Mouse (Mus musculus) hindbrain, embryonic 14.5 days (tissue): ENCODE data around the gene Mapkap1. TPM values are rescaled to one million over a fixed set of nuclear protein-coding genes. Genes with fewer than 3 reads are reported as not detected.

Source experiments
- ATAC-seq: fragments of 200-750 bp; cut with Nextera tagmentation; 2 replicates; pipeline ENCODE4 v1.8.0; 2017; ENCODE audit warnings: moderate number of reproducible peaks, mild to moderate bottlenecking, moderate TSS enrichment, moderate library complexity; ENCODE audit not compliant: low FRiP score
- DNase-seq: peaks from one replicate; pipeline ENCODE4 v3.0.0-alpha.2; 2015; ENCODE audit warnings: low spot score
- H3K27ac ChIP-seq: fragments of 300-500 bp; sonication (generic); 2 replicates; pipeline ENCODE4 v1.5.1; 2014; ENCODE audit warnings: mild to moderate bottlenecking, moderate library complexity
- H3K27me3 ChIP-seq: fragments of 300-500 bp; sonication (generic); 2 replicates; pipeline ENCODE4 v1.6.1; 2014; ENCODE audit warnings: mild to moderate bottlenecking, low read length, mixed read lengths; ENCODE audit not compliant: control insufficient read depth, insufficient read depth
- H3K36me3 ChIP-seq: fragments of 300-500 bp; sonication (generic); replicated peaks from 2 replicates; pipeline ENCODE4 v1.6.1; 2014; ENCODE audit not compliant: control insufficient read depth, insufficient read depth
- H3K4me1 ChIP-seq: fragments of 300-500 bp; sonication (generic); replicated peaks from 2 replicates; pipeline ENCODE4 v1.6.1; 2014; ENCODE audit warnings: antibody characterized with exemption, low read length, mixed read lengths; ENCODE audit not compliant: control insufficient read depth, insufficient read depth
- H3K4me2 ChIP-seq: fragments of 300-500 bp; sonication (generic); replicated peaks from 2 replicates; pipeline ENCODE4 v1.6.1; 2014; ENCODE audit warnings: mild to moderate bottlenecking, moderate library complexity
- H3K4me3 ChIP-seq: fragments of 300-500 bp; sonication (generic); replicated peaks from 2 replicates; pipeline ENCODE4 v1.5.1; 2014; ENCODE audit warnings: mild to moderate bottlenecking, low read length
- H3K9ac ChIP-seq: fragments of 300-500 bp; sonication (generic); 2 replicates; pipeline ENCODE4 v1.6.1; 2014
- H3K9me3 ChIP-seq: fragments of 300-500 bp; sonication (generic); 2 replicates; pipeline ENCODE4 v1.6.1; 2016; ENCODE audit warnings: low read length; ENCODE audit not compliant: control insufficient read depth
- WGBS: fragments of 180-500 bp; shearing (Covaris S2); extraction: QIAGEN DNeasy Blood & Tissue Kit; methylation state at CpG from one replicate; pipeline ENCODE4 v1.1.7; 2014; 5-methylcytosine and 5-hydroxymethylcytosine counted together
- polyA plus RNA-seq: library from polyadenylated mRNA; unstranded; fragments of >200 nt; fragmentation: Nextera tagmentation; extraction: Ambion mirVana; gene quantifications from 2 replicates; pipeline ENCODE4 v1.2.1, GENCODE M21; 2014

Gene Mapkap1
- polyA plus RNA-seq, 1 experiment from 2014 or later, result 101 TPM

- 36% methylated on average over 17 of the region's 17 CpGs for WGBS
- H3K36me3 ChIP-seq, result no peaks in the 10 kb centered on the region
- peaks cover 20% of the 10 kb centered on the region for H3K4me1 ChIP-seq
- no peaks in the 10 kb centered on the region for H3K27me3 ChIP-seq
- no peaks in the 10 kb centered on the region for H3K9me3 ChIP-seq
- H3K4me2 ChIP-seq, result no peak overlapping the region
- DNase-seq (peak; percentile 47), ATAC-seq (no peak)
- peak overlapping the region; percentile 73 for H3K27ac ChIP-seq
- no peak overlapping the region for H3K4me3 ChIP-seq
- no peak overlapping the region for H3K9ac ChIP-seq
Measured at GRCm38 (mm10) chr2:34668440-34669191, 262.0 kb downstream of the Mapkap1 start.

- ATAC-seq (no peak), DNase-seq (no peak)
- H3K36me3 ChIP-seq, result no peaks in the 10 kb centered on the region; the same call in 1 of the 2 replicates
- no peak overlapping the region for H3K4me3 ChIP-seq
- H3K27me3 ChIP-seq, result no peaks in the 10 kb centered on the region
- 0 out of 2 replicates have a peak overlapping the region, but pooled peaks have one; percentile 73 for H3K27ac ChIP-seq
- no peak overlapping the region for H3K9ac ChIP-seq
- peaks cover 20% of the 10 kb centered on the region for H3K4me1 ChIP-seq
- H3K4me2 ChIP-seq, result no peak overlapping the region
- H3K9me3 ChIP-seq, result no peaks in the 10 kb centered on the region
- 62% methylated on average over 8 of the region's 8 CpGs for WGBS
Measured at GRCm38 (mm10) chr2:34669203-34669746, 262.7 kb downstream of the Mapkap1 start.

- Histone ChIP-seq H3K4me2 (no peak overlapping the region), H3K4me1 (peaks cover 17% of the 10 kb centered on the region), H3K9me3 (no peaks in the 10 kb centered on the region), H3K27me3 (no peaks in the 10 kb centered on the region), H3K4me3 (no peak overlapping the region), H3K36me3 (peaks cover 8% of the 10 kb centered on the region), H3K27ac (no peak overlapping the region), H3K9ac (no peak overlapping the region)
- no peak for ATAC-seq
- no peak for DNase-seq
- WGBS, result 87% methylated on average over 6 of the region's 6 CpGs
Measured at GRCm38 (mm10) chr2:34670470-34670869, 263.9 kb downstream of the Mapkap1 start.

- Histone ChIP-seq H3K36me3 (peaks cover 18% of the 10 kb centered on the region), H3K27me3 (no peaks in the 10 kb centered on the region), H3K27ac (peak overlapping the region; percentile 80), H3K9ac (peak overlapping the region; percentile 73), H3K4me2 (peak overlapping the region; percentile 85), H3K9me3 (no peaks in the 10 kb centered on the region), H3K4me3 (peak overlapping the region; percentile 39), H3K4me1 (peaks cover 17% of the 10 kb centered on the region)
- 37% methylated on average over 31 of the region's 31 CpGs for WGBS
- DNase-seq, result peak; percentile 73
- ATAC-seq, result peak; percentile 54
Measured at GRCm38 (mm10) chr2:34671385-34672026, 264.9 kb downstream of the Mapkap1 start.

- 90% methylated on average over 11 of the region's 11 CpGs for WGBS
- Histone ChIP-seq H3K4me1 (peaks cover 5% of the 10 kb centered on the region), H3K4me2 (no peak overlapping the region), H3K4me3 (no peak overlapping the region), H3K27me3 (no peaks in the 10 kb centered on the region), H3K36me3 (peaks cover 41% of the 10 kb centered on the region), H3K9me3 (no peaks in the 10 kb centered on the region), H3K27ac (no peak overlapping the region), H3K9ac (no peak overlapping the region)
- ATAC-seq, result no peak
- no peak for DNase-seq
Measured at GRCm38 (mm10) chr2:34673846-34674245, 267.3 kb downstream of the Mapkap1 start.

Other genes starting within 250 kb of the Mapkap1 start
- gene Pbx3, start 33.6 kb upstream of the Mapkap1 start, polyA plus RNA-seq, result 156 and 167 TPM in 2 replicates